Mouse (Mus musculus): ENCODE data around the gene Tmem116. TPM values are rescaled to one million over a fixed set of nuclear protein-coding genes. Genes with fewer than 3 reads are reported as not detected.

Tmem116 gene
- polyA plus RNA-seq, 1 experiment from 2014 or later: 2.0 TPM

DNA sequence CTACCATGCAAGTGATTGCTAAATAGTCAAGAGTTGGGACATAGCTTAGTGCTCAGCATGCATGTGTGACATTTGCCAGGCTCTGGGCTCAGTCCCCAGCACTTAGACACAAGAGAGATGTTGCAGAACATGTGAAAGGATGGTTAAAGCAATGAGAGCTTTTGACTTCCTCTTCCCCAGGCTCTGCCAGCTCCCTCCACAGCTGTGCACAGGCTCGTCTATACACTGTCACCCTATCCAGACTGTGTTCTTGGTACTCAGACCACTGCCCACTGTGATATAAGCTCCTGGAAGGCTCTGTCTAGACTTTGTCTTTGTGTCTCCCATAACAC lies 10.4 kb downstream of the Tmem116 start:
- no peak for DNase-seq (ENCODE audit: low spot score)

DNA sequence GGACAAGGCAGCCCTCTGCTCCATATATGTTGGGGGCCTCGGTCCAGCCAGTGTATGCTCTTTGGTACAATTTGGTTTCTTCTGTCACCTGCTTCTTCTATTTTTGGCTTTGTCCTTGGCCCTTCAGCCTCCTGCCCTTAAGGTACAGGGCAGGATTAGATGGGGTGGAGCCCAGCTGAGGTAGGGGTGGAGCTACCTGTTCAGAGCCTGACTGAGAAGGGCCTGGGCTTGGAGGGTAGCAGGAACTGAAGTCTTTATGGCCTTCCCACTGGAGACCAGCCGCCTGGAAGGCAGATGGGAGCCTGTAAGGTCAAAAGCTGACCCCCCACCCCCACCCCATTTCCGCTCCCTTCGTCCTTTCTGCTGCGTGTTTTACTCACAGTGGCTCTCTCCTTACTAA lies 11.3 kb downstream of the Tmem116 start:
- no peak for DNase-seq (ENCODE audit: low spot score)

DNA sequence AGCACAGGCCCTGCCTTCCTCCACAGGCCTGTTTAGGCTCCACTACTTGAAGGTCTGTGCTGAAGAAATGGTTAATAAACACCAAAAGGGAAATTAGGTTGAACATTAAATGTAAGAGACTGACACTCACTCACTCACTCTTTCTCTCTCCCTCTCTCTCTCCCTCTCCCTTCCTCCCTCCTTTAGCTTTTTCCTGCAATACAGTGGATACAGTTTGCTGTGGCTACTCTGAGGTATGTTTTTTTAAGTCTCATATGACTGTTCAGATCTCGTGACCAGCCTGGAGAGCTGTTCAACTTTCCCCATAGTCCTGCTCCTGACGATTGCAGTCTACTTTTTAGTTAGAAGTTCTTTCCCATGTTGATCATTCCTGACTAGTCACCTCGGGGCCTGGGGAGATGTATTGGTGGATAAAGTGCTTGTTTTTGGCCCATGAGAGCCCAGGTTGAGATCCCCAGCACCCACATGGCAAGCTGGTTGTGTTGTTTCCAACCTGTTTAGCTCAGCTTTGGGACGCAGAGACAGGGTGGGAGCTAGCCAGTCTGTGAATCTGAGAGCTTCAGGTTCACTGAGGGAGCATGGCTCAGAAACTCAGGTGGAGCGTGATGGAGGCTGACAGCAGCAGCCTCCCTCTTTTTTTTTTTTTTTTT lies 12.0 kb downstream of the Tmem116 start:
- DNase-seq (ENCODE audit: low spot score): no peak

DNA sequence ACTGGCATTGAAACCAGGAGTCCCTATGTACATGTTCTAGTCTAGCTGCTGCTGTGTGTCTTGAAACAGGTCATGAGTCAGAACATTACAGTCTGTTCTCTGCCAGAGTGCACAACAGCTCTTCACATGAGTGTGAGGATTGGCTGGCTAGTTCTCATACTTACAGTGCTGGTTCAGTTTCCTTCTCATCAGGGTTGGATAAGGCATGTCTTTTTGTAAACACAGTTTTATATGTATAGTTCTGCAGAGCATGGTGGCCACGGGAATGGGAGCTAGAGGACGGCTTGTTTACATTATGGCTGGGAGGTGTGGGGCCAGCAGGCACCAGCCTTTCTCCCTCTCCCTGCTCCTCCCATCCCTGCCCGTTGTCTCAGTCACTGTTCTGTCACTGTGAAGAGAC lies 17.9 kb downstream of the Tmem116 start:
- DNase-seq (ENCODE audit: low spot score): no peak

DNA sequence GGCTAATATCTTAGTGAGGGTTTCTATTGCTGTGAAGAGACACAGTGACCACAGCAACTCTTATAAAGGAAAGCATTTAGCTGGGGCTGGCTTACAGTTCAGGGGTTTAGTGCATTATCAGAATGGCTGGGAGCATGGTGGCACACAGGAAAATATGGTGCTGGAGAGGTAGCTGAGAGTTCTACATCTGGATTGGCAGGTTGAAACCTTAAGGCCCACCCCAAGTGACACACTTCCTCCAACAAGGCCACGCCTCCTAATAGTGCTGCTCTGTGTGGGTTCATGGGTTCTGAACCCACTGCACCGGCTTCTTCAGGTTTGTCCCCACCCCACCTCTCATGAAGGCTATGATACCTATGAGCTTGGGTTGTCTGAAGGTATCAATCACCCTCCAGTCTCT lies 20.7 kb downstream of the Tmem116 start:
- DNase-seq (ENCODE audit: low spot score): no peak

DNA sequence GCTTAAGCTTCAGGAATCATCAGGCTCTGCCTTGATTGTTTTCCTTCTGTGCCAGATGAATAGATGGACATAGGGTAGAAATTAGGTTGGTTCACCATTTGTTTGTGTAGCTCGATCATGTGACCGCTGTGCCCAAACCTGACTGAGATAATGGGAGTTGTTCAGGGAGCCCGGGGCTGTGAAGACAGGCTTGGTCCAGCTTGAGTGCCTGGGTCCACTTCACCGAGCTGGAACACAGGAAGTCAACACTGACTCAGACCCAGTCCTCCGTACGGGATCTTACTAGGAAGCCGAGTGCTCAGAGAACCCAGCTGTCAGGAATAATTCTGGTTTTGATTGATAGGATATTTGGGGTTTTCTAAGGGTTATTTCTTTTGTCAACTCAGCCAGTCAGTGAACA lies 22.9 kb downstream of the Tmem116 start:
- DNase-seq (ENCODE audit: low spot score): no peak

DNA sequence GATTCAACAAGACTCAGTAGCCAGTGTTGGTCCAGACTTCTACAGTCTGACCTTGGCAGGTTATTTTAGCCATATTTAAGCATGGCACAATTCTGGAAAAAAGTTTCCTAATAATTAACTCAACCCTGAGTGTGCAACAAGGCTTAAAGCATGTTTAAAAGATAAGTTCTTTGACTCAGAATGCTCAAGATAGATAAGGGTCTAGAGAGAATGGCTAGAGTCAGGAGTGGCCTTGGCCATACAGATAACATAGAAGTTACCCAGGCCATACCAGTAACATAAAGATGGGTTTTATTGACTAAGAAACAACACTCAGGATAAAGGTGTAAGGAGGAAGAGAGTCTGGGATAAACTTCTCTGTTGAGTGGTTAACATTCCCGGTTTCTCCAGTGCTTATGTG lies 24.3 kb downstream of the Tmem116 start:
- no peak for DNase-seq (ENCODE audit: low spot score)

DNA sequence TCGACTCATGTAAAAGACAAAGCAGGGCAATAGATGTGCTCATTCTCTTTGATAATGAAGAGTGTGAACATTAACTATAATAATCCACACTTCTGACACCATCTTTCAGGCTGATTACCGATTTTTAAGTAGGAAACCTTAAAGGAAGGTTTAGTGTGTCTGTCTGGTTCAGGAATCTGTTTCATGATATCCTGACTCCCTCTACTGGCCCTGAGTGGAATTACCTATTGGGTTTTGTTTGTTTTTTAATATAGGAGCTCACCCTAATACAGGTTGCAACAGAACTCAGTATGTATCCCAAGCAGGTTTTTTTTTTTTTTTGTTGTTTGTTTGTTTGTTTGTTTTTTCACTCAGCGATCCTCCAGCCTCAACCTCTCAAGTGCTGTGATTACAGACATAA lies 26.0 kb downstream of the Tmem116 start:
- peak; percentile 75 for DNase-seq (ENCODE audit: low spot score)

DNA sequence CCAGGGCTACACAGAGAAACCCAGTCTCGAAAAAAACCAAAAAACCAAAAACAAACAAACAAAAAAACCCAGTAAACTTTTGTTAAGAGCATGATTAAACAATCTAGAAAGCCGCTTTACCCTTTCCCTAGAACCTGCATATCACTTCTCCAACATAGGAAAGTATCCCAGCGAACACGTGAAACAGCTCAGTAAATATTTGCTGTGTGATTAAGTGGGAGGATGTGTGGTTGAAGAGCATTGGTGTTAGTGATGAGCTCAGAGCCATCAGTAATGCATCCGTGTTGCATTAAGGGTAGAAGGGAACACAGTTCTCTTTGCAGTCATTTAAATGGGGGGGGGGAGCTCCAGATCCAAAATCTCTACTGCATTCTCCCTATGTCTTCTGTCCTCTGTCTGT lies 33.1 kb downstream of the Tmem116 start:
- DNase-seq (ENCODE audit: low spot score): no peak

DNA sequence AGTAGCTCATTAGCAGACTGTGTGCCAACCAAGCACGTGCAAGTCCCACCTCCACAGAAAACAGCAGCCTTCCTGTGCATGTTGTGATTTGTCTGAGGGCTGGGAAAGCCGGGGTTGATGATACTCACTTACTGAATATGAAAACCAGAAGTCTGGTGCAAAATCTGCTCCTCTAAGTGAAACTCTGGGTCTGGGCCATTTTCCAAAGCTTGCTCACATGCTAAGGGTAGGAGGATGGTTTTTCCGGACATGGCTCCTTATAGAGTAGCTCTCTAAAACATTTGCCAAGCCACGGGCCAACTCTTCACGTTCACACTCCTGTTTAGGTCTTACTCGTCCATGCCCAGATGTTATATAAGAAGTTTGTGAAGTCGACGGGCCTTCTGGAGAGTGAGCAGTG lies 41.6 kb downstream of the Tmem116 start:
- DNase-seq (ENCODE audit: low spot score): no peak

DNA sequence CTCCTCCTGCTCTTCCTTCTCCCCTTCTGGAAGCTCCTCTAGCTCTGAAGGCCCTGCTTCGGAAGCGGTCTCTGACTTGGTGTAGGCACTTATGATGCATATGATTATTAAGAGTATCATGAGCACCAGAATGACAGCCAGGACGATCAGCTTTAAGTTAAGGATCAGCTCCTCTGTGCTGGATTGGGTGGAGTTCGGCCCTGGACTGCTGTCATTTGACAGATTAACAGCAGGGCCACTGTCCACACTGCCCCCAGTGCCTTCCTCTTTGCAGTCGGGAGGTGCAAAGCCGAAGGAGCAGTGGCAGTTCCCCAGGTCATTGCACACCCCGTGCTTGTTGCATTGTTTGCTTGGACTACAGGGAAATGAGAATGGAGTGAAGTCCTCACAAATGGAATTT lies 49.0 kb downstream of the Tmem116 start:
- no peak for DNase-seq (ENCODE audit: low spot score)

DNA sequence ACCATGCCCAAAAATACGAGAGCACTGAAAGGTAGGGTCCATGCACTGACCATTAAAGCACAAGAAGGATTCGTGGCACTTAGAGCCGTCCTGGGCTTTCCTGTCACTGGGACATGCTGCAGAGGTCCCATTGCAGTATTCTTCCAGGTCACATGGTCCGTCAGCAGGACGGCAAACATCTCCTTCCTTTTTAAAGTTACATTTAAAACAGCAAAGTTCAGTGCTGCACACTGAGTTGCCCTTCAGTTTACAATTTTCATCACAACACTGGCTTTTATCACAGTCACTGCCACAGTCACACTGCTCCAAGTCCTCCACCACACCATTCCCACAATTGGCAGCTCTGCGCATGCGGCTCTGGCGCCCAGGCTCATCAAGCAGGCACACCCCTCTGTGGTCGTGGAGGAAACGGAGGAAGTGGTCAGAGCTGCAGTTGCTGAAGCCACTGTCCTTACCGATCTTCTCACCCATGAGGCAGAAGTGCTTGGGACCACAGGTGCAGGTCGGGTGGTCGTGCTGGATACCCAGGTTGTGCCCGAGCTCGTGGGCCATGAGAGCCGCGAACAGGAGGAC lies 49.8 kb downstream of the Tmem116 start:
- DNase-seq (ENCODE audit: low spot score): peak; percentile 26

DNA sequence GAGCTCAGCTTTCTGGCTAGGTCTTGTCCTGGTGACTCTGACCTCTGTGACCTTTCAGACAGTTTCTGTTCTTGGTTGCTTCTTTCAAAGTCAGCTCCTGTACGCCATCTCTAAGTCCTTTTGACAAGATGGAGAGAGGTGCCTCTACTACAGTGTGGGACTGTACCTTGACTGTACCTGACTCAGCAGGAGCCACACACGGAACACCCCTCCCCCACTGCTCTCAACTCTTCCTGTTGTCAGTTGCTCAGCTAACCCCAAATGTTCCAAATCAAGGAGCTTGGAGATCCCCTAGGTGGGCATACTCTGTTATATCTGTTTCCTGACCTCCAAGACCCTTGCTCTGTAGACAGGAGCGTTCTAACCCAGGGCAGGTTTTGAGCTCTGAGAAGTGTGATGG lies 51.5 kb downstream of the Tmem116 start, which contains the start of gene Adam1b:
TSS of gene Adam1b (minus strand) at position 205 of the 400 bp plus-strand sequence.
- DNase-seq (ENCODE audit: low spot score): no peak

DNA sequence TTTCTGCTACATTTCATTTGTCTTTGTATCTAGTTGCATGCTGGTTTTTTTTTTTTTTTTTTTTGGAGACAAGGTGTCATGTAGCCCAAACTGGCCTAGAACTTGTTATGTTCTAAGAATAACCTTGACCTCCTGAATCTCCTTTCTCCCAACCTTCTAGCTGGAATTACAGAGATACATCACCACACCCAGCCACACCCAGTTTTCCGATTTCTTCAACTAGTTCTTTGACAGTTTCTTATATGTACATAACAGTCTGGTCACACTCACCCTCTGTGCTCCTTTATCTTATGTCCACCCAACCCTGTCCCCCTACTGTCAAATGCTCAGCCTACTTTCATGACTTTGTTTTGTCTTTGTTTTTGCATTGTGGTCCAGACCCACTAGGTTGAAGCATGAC lies 55.2 kb downstream of the Tmem116 start:
- DNase-seq (ENCODE audit: low spot score): no peak

DNA sequence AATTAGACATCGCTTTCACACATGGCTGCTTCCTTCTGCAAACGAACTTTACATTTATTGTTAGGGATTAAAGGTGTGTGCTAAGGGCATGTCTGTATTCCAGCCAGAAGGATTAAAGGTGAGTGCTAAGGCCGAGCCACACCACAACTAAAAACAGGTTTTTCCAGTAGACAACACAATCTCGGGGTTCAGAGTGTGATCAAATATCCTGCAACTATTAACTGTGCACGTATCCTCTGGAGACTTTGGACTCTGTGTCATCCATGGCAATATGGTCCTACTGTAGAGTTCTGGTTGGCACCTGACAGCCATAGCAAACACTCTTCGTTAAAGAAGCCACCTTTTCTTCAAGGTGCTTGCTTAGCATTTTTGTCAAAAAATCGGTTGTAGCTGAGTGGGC lies 58.3 kb downstream of the Tmem116 start:
- no peak for DNase-seq (ENCODE audit: low spot score)

DNA sequence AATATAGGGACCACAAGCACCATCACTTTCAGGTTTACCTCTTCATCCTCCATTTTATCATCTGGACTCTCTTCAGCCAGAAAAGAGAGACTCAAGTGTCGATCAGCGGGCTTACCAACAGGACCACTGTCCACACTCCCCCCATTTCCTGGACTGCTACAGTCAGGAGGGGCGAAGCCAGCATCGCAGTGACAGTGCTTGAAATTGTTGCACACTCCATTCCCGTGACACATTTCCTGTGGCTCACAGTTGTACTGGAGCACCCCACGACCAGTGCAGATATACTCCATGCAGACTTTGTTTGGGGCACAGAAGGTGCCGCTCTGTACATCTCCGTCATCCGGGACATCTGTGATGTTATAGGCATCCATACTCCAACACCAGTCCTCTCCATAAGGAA lies 67.3 kb downstream of the Tmem116 start:
- DNase-seq (ENCODE audit: low spot score): no peak

DNA sequence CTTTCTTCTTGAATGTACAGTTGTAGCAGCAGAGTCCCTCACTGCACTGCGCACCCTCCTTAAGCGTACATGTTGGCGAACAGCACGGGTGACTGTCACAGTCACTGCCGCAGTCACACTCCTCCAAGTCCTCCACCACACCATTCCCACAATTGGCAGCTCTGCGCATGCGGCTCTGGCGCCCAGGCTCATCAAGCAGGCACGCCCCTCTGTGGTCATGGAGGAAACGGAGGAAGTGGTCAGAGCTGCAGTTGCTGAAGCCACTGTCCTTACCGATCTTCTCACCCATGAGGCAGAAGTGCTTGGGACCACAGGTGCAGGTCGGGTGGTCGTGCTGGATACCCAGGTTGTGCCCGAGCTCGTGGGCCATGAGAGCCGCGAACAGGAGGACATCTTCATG lies 68.1 kb downstream of the Tmem116 start:
- peak; percentile 10 for DNase-seq (ENCODE audit: low spot score)

DNA sequence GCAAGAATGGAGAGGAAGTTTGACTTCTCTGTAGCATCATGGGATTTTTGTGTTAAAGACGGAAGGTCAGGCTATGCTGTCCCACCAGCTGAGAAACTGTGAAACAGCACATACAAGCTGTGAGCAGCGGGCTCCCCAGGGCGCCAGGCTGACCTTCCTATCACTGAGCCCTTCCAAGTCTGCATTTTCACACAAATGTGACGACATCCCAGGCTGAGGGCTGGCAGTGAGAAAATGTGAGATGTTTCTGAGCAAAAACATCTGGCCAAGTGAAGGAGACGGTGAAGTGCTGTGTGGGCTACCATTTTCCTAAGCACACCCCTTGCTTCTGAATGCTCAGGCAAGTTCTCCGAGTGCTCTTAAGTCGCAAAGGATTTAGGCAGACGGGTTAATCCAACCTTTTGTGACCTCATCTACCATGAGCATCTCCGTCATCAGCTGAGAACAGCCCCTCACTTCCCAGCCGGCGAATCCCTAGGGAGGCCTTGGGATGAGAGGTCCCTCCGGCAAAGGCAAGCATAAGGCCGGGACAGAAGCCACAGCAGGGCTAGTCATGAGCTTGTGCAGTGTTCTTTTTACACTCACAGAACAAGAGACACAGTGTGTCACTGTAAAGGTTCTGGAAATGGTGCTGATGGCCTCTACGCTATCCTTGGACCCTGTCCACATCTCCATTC lies 74.2 kb downstream of the Tmem116 start:
- DNase-seq (ENCODE audit: low spot score): no peak

DNA sequence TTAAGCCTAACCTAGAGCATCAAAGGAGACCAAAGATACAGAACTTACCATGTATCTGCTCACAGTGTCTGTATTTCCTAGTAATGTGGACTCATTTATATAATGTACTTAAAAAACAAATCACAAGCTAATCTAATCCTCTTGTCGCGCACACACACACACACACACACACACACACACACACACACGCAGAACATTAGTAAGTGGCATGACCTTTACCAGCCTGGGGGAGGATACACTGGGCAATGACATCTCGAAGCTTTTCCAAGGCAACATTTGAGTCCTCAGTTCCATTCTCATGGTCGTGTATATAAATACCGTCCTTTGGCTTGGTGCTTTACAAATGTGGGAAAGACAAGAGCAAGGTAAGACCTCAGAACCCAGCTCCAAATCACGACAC lies 74.8 kb downstream of the Tmem116 start:
- no peak for DNase-seq (ENCODE audit: low spot score)

DNA sequence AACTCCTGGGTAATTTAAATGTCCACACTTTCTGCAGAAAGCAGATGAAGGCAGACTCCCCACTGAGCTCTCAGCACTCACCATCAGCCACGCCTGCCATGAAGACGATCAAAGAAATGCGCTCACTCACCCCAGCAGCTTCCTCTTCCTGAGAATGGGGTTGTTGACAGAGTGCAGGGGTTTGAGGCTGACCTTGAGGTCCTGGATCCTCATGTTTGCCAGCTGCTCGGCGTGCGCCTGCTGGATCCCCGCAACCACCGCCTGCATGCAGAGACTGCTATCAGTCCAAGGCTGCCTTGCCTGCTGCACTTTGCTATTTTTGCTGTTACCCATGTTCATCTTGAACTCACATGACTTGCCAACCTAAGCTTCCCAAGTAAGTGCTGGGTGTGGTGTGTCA lies 75.3 kb downstream of the Tmem116 start:
- DNase-seq (ENCODE audit: low spot score): no peak

DNA sequence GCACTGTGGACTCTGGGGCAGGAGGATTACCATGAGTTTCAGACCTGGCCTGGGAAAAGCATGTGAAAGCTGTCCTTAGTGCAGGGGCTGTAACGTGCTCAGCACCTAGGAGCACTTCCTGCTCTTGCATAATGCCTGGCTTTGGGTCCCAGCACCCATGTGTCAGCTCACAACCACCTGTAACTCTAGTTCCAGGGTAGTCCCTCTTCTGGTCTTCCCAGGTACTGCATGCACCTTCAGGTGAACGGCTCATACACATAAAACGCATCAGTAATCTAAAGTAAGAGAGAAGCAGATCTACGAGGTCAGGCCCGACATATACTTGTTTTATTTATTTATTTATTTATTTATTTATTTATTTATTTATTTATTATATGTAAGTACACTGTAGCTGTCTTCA lies 82.8 kb downstream of the Tmem116 start:
- DNase-seq (ENCODE audit: low spot score): peak; percentile 30

DNA sequence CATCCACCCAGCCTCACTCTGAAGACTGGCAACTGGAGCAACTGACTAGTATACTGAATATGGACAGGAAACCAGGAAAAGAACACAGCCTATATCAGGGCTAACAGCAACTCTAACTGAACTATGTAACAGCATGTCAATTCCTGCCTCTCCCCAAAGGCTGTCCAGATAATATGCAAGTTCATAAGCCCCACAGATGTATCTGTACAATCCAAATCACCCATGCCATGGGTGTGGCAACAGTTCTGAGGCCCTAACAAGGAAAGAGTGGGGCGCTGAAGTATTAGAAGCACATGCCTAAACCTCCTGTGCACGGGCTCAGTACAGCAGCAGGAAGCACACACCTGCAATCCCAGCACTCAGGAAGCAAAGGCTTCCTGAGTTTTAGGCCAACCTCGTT lies 83.4 kb downstream of the Tmem116 start:
- no peak for DNase-seq (ENCODE audit: low spot score)

DNA sequence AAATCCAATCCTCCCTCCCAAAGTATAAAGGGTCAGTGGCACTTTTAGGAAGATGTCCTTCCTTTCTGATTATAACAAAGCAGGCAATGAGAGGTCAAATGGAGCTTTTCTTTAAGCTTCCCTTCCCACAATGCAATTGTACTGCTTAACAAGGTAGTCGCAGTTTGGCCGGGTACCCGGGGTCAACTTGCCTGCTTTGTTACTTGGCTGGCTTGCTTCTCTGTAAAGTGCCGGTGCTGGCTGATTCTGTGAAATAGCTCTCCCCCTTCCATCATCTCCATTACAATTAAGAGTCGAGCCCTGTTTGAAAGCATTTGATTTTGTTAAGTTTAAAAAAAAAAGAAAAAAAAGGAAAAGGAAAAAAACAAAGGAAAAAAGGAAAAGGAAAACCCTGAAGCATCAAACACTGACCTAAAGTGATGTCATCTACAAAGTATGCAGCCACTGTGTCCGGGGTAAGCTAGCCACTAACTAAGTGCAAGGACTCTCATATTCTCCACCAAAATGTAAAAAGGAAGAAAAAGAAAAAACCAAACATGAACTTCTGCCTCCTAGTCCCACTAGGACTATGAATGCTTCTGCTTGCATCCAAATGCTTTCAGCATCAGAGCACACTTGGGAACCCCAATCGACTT lies 85.3 kb downstream of the Tmem116 start:
- DNase-seq (ENCODE audit: low spot score): no peak
